Mouse (Mus musculus) layer of hippocampus, postnatal 25 days (tissue): Measurements from ENCODE around the gene Cyp2s1. TPM values are rescaled to one million over a fixed set of nuclear protein-coding genes. Genes with fewer than 3 reads are reported as not detected.

ENCODE experiments used
- DNase-seq, 2 experiments: peaks; one replicate each; pipeline ENCODE4 v3.0.0; 2022; ENCODE audit warnings: mixed read lengths in 2 of 2, low spot score in 1 of 2; ENCODE audit errors: extremely low spot score in 1 of 2
- total RNA-seq, 2 experiments: library from RNA; stranded (reverse); gene quantifications; 2 replicates each; pipeline ENCODE4 v1.2.3; 2021

Gene Cyp2s1
- 1 to 10 TPM; 1.2 to 1.3 TPM for total RNA-seq

DNA sequence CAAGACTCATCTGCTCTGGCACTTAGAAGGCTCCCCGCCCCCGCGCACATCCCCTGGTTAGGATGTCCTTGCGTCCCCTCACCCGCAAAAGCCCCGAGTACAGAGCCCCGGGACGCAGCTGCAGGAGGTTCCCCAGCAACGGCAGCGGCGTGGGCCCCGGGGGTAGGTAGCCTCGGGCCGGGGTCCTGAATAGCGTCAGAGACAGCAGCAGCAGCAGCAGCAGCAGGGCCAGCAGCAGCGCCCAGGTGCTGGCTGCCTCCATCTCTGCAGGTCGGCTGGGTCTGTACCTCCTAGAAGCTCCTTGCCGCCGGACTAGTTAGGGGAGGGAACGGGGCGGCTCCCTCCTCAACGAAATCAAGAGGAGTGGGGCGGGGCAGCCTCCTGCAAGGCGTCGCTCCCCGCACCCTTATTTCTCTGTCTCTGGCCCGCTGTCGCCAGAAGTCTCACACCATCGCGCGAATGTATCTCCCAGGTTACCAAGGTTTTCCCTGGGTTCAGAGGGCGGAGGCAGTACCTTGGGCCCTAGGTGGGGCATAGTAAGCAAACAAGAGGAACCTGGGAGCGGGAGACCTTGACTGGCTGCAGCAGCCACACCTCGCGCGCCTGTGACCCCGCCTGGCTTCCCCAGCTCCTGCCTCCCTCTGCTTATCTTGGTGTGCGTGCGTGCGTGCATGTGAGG is at the start of gene Cyp2s1:
Gene Cyp2s1, minus strand, starts transcription at position 673 of the 679 bp plus-strand sequence.
- no peak for DNase-seq

DNA sequence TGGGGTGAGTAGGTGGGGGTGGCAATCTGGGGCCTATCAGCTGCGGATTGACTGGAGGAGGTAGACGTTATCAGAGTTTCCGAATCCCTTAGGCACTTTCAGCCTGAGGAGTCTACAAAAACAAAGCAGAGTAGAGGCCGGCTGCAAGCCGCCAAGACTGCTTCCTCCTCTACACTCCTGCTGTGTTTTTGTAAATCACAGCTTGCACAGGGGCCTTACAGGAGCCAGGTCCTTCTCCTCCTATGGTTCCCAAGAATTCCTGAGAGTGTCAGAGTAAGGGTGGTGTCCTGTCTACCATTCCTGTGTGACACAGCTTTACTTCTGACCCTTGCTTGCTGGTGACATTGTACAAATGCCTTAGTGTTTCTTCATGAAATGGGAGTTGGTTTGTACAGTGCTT is 48.1 kb upstream of the Cyp2s1 start:
- no peak for DNase-seq

DNA sequence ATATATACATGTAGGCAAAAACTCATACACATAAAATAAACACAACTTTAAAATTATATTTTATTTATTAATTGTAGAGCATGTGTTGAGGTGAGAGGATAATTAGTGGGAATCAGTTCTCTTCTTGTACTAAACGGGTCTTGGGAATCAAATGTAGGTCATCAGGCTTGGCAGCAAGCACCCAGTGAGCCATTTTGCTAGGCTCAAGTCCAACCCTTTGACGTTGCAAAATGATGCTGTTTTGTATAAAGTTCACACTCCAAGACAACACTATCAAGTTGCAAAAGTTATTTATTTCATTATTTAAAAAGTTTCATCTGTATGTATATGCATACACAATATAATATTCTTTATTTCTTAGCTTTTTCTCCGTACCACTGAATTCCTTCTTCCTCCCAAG is 47.0 kb upstream of the Cyp2s1 start:
- DNase-seq = no peak

- no peak for DNase-seq
These were observed 45.7 kb upstream of the Cyp2s1 start for GRCm38 (mm10) chr7:25862365-25862764.

GRCm38 (mm10) chr7:25859962-25860870 is 43.5 kb upstream of the Cyp2s1 start:
- DNase-seq = no peak

DNA sequence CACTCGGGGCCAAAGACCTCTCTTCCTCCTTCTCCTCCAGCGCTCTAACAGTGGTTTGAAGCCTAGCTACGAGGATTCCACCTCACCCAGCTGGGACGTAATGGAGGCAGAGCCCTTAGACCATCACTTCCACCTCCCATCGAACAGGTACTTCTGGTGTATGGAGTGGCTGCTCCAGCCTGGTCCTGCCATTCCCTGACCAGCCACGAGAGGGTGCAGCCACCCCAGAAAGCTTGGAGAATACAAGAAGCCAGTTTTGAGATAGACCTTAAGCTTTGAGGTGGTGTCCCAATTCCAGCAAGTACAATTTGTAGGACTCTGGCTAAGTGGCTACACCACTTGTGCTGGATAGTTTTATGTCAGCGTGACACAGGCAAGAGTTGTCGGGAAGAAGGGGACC is 38.4 kb upstream of the Cyp2s1 start:
- peak; percentile 58 to 68 for DNase-seq

DNA sequence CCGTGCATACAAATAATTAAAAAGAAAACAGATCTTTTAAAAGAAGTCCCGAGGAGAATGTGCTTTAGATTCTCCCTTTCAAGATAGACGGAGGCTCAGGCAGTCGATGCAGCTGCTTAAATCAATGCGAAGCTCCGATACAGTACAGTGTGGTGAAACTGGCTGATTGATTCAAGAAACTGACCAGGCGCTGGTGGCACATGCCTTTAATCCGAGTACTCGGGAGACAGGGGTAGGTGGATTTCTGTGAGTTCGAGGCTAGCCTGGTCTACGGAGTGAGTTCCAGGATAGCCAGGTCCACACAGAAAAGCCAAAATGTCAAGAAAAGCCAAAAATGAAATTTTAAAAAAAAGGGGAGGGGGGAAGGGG is 31.7 kb upstream of the Cyp2s1 start:
- DNase-seq = peak in 1 of 2 experiments; percentile 13

- peak; percentile 84 to 98 for DNase-seq
These were observed 31.2 kb upstream of the Cyp2s1 start for GRCm38 (mm10) chr7:25847722-25848443.

GRCm38 (mm10) chr7:25844885-25845284 is 28.2 kb upstream of the Cyp2s1 start:
- DNase-seq = no peak

DNA sequence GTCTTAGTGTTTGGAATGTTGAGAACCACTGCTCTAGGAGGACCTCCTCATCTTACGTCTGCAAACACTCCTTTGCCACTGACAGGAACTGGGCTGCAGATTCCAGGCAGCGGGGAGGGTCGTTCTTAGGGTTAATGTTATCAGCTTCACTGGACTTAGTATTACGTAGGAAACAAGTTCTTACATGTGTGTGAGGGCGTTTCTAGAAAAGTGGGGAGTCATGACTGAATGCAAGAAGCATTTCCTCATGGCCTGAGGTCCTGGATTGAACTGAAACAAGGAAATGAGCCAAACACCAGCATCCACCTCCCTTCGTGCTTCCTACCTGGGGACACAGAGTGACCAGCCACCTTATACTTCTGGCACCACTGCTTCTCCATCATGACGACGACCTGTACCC is 27.7 kb upstream of the Cyp2s1 start:
- no peak for DNase-seq

- no peak for DNase-seq
These were observed 26.8 kb upstream of the Cyp2s1 start for GRCm38 (mm10) chr7:25843492-25843891.

DNA sequence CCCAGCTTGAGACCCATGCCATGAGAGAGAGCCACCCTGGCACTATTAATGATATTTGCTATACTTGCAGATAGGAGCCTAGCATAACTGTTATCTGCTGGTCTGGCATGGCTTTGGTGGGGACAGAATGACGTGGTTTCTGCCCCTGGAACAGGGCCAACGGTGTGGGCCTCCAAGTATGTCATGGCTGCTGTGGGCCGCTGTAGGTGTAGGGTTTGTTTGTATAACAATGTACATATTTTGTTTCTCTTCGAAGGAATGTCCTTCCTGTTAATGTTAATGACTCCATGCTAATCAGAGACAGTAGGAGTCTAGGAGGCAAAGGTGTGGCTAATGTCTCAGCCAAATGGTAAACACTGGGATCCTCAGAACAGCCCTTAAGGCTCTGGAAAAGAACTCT is 24.2 kb upstream of the Cyp2s1 start:
- no peak for DNase-seq

DNA sequence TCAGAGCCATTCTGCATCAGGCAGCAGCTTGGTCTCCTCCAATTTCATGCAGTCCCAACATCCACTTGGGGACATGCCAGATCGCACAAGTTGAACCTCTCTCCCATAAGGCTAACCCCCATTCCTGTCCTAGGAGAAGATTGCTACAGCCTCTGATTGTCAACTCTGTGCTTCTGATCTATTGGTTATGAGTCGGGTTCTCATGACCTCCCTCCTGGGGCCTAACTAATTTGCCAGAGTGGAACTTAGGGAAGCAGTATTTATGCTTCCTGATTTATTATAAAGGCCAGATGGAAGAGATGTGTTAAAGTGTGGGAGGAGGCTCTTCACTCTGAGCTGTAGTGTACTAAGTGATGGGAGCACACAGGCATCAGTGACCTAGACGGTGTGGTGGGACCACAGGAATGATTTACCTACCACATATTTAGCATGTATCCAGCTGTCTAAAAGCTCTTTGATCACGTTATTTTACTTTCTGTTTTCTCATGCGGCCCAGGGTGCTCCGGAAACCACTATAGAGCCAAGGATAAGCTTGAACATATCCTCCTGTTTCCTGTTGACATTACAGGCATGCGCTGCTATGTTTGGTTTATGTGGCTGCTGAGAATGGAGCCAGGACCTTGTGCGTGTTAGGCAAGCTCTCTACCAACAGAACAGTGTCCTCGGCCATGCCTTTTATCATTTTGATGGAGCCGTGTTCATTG is 18.6 kb upstream of the Cyp2s1 start:
- DNase-seq = no peak

GRCm38 (mm10) chr7:25831557-25832530 is 15.1 kb upstream of the Cyp2s1 start:
- DNase-seq = no peak

DNA sequence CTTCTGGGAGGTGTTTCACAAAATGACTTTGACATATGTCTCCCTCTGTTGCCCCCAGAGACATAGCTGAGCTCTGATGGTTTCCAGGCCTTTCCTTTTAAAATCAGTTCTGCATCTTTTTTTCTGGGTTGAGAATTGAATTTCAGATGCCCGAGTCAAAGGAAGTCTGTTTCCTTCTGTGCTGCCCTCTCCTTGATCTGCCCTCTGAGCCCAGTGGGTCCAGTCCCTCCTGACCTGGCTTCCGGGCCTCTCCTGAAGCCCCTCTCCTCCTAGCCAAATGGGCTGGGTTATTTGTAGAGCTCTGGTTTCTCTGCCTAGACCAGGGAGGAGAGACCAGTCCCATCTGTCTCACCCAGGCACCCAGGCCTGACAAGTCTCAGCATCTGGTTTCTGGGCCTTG is 13.5 kb upstream of the Cyp2s1 start:
- no peak for DNase-seq

DNA sequence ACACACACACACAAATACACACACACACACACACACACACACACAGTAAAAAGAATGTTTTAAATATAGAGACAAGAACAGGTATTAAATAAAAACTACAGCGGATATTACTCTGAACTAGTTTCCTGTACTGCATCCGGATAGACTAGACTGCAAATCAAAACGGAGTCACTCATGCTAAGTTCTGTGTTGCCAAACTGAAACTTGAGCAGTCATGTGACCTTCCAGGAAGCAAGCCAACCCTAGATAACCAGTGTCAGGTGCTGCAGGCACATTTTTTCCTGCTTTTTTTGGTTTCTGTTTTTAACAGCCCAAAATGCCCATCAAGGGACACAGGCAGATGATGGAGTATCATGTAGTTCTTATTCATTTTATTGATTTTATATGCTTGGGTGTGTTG is 10.5 kb upstream of the Cyp2s1 start:
- DNase-seq = no peak

- no peak for DNase-seq
These were observed 9.3 kb upstream of the Cyp2s1 start for GRCm38 (mm10) chr7:25826029-25826428.

- DNase-seq = no peak
These were observed 8.3 kb upstream of the Cyp2s1 start for GRCm38 (mm10) chr7:25825043-25825442.

GRCm38 (mm10) chr7:25815571-25815970 is 1.1 kb downstream of the Cyp2s1 start:
- DNase-seq = no peak
